Mouse (Mus musculus) midbrain, embryonic 10.5 days (tissue): ENCODE measurements around the gene Miga2. TPM values are rescaled to one million over a fixed set of nuclear protein-coding genes. Genes with fewer than 3 reads are reported as not detected.

Source experiments
- DNase-seq: peaks from one replicate; pipeline ENCODE4 v3.0.0-alpha.2; 2017; ENCODE audit warnings: low spot score
- H3K27ac ChIP-seq: fragments of 300-500 bp; sonication (generic); replicated peaks from 2 replicates; pipeline ENCODE4 v1.5.1; 2016; ENCODE audit warnings: mild to moderate bottlenecking
- H3K27me3 ChIP-seq: fragments of 300-500 bp; sonication (generic); 2 replicates; pipeline ENCODE4 v1.6.1; 2016; ENCODE audit warnings: low read depth, mild to moderate bottlenecking; ENCODE audit not compliant: poor library complexity, severe bottlenecking
- H3K36me3 ChIP-seq: fragments of 300-500 bp; sonication (generic); 2 replicates; pipeline ENCODE4 v1.6.1; 2016; ENCODE audit warnings: mild to moderate bottlenecking, moderate library complexity
- H3K4me1 ChIP-seq: fragments of 300-500 bp; sonication (generic); 2 replicates; pipeline ENCODE4 v1.6.1; 2016
- H3K4me3 ChIP-seq: fragments of 300-500 bp; sonication (generic); 2 replicates; pipeline ENCODE4 v1.5.1; 2016; ENCODE audit warnings: mild to moderate bottlenecking, moderate library complexity
- H3K9me3 ChIP-seq: fragments of 300-500 bp; sonication (generic); replicated peaks from 2 replicates; pipeline ENCODE4 v1.6.1; 2016; ENCODE audit warnings: mild to moderate bottlenecking
- WGBS: fragments of 180-500 bp; shearing (Covaris S2); methylation state at CpG from one replicate; pipeline ENCODE4 v1.1.7; 2016; 5-methylcytosine and 5-hydroxymethylcytosine counted together
- polyA plus RNA-seq: library from polyadenylated mRNA; unstranded; fragments of >200 nt; fragmentation: Nextera tagmentation; extraction: Ambion mirVana; gene quantifications from 2 replicates; pipeline ENCODE4 v1.2.1, GENCODE M21; 2016

The Miga2 gene
- 27.8 and 29.6 TPM in 2 replicates for polyA plus RNA-seq

DNA sequence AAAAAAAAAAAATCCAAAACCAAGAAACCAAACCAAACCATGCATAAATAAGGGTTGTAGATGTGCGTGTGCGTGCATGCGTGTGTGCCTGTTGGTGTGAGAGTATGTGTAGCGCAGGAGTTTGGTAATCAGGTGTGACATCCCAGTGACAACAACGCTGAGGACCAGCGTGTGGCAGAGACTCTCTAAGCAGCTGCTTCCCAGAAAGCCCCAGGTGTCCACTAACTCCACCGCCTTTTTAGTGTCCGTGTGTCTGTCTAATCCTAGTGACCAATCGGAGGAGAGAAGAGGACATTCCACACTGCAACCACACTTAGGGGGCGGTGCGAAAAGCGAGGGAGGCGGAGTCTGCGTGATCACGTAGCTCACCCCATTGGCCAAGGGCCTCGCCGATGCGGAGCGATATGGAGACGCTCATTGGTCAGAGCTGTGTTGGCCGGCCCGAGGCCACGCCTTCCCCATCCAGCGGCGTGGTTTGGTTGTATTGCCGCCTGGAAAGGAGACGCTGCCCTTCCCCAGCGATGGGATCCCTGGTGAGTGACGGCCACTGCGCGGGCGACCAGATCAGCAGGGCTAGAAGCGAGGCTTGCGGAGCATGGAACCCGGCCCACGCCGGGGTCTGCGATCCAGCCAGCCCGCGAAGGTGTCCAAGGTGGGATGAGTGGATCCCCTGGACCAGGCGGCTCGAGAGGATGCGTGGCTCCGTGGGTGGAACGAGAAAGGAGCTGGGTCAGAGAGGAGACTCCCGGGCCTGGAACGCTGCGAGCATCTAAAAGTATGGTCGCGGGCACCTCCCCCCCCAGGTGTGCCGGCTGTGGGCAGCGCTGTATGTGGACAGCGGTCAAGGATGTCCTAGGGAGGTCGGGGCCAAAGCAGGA is at the start of gene Miga2:
Miga2 (plus strand) TSS at position 461 of the 878 bp plus-strand sequence.
- Histone ChIP-seq H3K4me3 (peak within 1 kb of the TSS; percentile 97), H3K9me3 (no peaks in the 10 kb centered on the region), H3K27me3 (no peaks in the 10 kb centered on the region), H3K27ac (peak within 1 kb of the TSS; percentile 90), H3K36me3 (peaks cover 27% of the 10 kb centered on the region), H3K4me1 (peaks cover 24% of the 10 kb centered on the region)
- under 1% methylated on average over 54 of the region's 54 CpGs for WGBS
- peak; percentile 99 for DNase-seq

DNA sequence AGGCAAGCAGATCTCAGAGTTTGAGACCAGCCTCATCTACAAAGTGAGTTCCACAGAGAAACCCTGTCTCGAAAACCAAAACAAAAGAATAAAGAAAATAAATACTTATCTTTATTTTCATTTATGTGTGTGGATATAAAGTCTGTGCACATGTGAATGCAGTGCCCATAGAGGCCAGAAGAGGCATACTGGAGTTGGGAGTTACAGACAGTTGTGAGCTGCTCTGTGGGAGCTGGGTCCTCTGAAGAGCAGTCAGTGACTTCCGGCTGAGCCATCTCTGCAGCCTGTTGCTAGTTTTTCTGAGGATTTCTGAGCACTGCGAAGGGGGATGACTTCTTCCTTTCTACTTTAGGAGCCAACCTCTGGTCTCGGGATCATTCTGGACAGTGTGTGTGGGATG is 47.9 kb upstream of the Miga2 start:
- Histone ChIP-seq H3K4me1 (no peaks in the 10 kb centered on the region), H3K4me3 (no peak overlapping the region), H3K27me3 (no peaks in the 10 kb centered on the region), H3K27ac (no peak overlapping the region), H3K9me3 (no peaks in the 10 kb centered on the region), H3K36me3 (peaks cover 98% of the 10 kb centered on the region)
- DNase-seq: no peak
- WGBS: 92% methylated on average over 4 of the region's 4 CpGs

GRCm38 (mm10) chr2:30316955-30317354 is 47.1 kb upstream of the Miga2 start:
- Histone ChIP-seq H3K9me3 (no peaks in the 10 kb centered on the region), H3K36me3 (peaks cover 99% of the 10 kb centered on the region)

DNA sequence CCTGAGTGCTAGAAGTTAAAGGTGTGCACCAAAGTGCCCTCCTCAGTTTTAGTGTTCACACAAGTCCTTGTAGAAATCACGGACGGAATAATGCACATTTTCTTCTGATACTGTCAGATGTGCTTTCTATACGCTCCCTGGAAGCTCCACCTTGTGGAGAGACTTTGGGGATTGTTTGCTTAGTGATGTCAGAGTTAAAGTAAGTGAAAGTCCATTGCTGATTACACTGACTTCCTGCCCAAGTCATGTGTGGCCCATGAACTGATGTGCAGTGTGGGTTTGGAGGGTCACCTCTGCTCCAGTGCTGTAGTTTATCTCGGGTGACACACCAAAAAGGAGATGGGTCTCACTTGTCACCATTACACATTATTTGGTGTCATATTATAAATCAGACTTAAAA is 44.8 kb upstream of the Miga2 start:
- DNase-seq: no peak
- WGBS: 90% methylated on average over 4 of the region's 4 CpGs
- H3K9me3 ChIP-seq: no peaks in the 10 kb centered on the region
- H3K4me3 ChIP-seq: no peak overlapping the region
- no peaks in the 10 kb centered on the region for H3K27me3 ChIP-seq
- H3K4me1 ChIP-seq: no peaks in the 10 kb centered on the region
- H3K36me3 ChIP-seq: peaks cover 99% of the 10 kb centered on the region
- H3K27ac ChIP-seq: no peak overlapping the region

More at GRCm38 (mm10) chr2:30316955-30317354, 47.1 kb upstream of the Miga2 start:
- Histone ChIP-seq H3K27me3 (no peaks in the 10 kb centered on the region), H3K4me3 (no peak overlapping the region), H3K4me1 (no peaks in the 10 kb centered on the region), H3K27ac (no peak overlapping the region)
- no peak for DNase-seq
- WGBS: 91% methylated on average over 5 of the region's 5 CpGs

DNA sequence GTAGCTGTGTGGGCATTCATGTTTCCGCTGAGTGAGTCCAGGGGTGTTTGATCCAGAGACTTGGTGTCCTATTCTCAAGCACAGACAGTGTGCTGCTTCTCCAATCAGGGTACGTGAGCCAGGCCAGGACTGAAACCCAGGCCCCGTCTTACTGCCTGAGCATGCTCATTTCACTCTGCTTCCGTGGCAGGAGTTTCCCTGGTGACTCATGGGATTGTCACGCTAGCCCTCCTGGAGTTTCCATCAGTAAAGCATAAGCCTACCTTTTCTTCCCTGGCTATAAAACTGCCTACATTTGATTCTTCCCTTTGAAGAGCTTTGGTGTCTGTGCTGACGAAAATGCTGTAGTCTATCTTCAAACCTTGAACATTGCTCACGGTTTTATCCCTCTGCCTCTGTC is 40.9 kb upstream of the Miga2 start:
- DNase-seq: no peak
- peaks cover 99% of the 10 kb centered on the region for H3K36me3 ChIP-seq
- H3K4me3 ChIP-seq: no peak overlapping the region
- WGBS: 90% methylated on average over 7 of the region's 7 CpGs
- H3K27ac ChIP-seq: no peak overlapping the region
- H3K4me1 ChIP-seq: no peaks in the 10 kb centered on the region
- no peaks in the 10 kb centered on the region for H3K27me3 ChIP-seq
- H3K9me3 ChIP-seq: no peaks in the 10 kb centered on the region

DNA sequence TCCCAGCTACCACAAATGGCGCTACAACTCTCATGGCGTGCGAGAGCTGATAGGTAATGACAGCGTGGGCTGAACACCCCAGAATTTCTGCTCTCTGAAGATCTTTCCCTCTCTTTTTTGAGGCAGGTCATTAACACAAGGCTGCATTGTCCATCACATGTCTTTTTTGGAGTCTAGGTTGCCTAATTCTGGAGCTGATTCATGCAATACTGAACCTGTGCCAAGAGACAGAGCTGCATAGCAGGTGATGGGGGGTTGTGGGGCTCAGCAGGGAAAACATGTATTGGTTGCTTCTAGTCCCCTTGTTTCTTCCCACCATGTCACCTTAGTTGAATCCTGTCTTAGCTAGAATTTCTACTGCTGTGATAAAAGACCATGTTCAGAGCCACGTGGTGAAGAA is 38.7 kb upstream of the Miga2 start:
- Histone ChIP-seq H3K4me3 (no peak overlapping the region), H3K27ac (no peak overlapping the region), H3K36me3 (peaks cover 100% of the 10 kb centered on the region), H3K9me3 (no peaks in the 10 kb centered on the region), H3K4me1 (no peaks in the 10 kb centered on the region), H3K27me3 (no peaks in the 10 kb centered on the region)
- WGBS: 93% methylated on average over 5 of the region's 5 CpGs
- DNase-seq: no peak

GRCm38 (mm10) chr2:30327276-30327675 is 36.8 kb upstream of the Miga2 start:
- Histone ChIP-seq H3K4me1 (no peaks in the 10 kb centered on the region), H3K9me3 (no peaks in the 10 kb centered on the region), H3K36me3 (peaks cover 100% of the 10 kb centered on the region), H3K27me3 (no peaks in the 10 kb centered on the region), H3K4me3 (no peak overlapping the region), H3K27ac (no peak overlapping the region)
- WGBS: 95% methylated on average over 7 of the region's 7 CpGs
- no peak for DNase-seq

- Histone ChIP-seq H3K9me3 (no peaks in the 10 kb centered on the region), H3K4me1 (no peaks in the 10 kb centered on the region), H3K36me3 (peaks cover 100% of the 10 kb centered on the region), H3K27me3 (no peaks in the 10 kb centered on the region), H3K27ac (no peak overlapping the region), H3K4me3 (no peak overlapping the region)
- no peak for DNase-seq
- 86% methylated on average over 3 of the region's 3 CpGs for WGBS
Observed at GRCm38 (mm10) chr2:30328791-30329190, 35.2 kb upstream of the Miga2 start.

- H3K4me3 ChIP-seq: no peak overlapping the region
- no peaks in the 10 kb centered on the region for H3K9me3 ChIP-seq
- H3K27ac ChIP-seq: no peak overlapping the region
- H3K4me1 ChIP-seq: no peaks in the 10 kb centered on the region
- 97% methylated on average over 2 of the region's 2 CpGs for WGBS
- no peak for DNase-seq
- peaks cover 100% of the 10 kb centered on the region for H3K36me3 ChIP-seq
- H3K27me3 ChIP-seq: no peaks in the 10 kb centered on the region
Observed at GRCm38 (mm10) chr2:30335324-30335723, 28.7 kb upstream of the Miga2 start.

- H3K9me3 ChIP-seq: no peaks in the 10 kb centered on the region
- 87% methylated on average over 16 of the region's 16 CpGs for WGBS
- H3K36me3 ChIP-seq: peaks cover 100% of the 10 kb centered on the region
- DNase-seq: no peak
- H3K27ac ChIP-seq: no peak overlapping the region
- H3K4me1 ChIP-seq: no peaks in the 10 kb centered on the region
- no peak overlapping the region for H3K4me3 ChIP-seq
- H3K27me3 ChIP-seq: no peaks in the 10 kb centered on the region
Observed at GRCm38 (mm10) chr2:30336174-30336915, 27.7 kb upstream of the Miga2 start.

DNA sequence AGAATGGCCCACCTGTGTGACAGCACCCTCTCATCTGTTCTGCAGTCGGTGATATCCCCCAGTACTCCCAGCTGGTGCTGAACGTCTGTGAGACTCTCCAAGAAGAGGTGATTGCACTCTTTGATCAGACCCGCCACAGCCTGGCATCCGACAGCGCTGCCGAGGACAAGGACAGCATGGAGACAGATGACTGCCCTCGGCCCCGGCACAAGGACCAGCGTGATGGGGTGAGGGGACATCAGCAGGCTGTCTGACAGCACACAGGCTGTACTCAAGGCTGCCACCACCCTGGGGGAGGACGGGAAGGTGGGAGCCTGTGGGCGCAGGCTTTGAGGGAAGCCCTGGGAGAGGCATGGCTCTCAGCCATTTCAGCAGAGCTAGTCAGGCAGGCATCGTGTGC is 26.9 kb upstream of the Miga2 start:
- no peaks in the 10 kb centered on the region for H3K27me3 ChIP-seq
- H3K4me3 ChIP-seq: no peak overlapping the region
- H3K36me3 ChIP-seq: peaks cover 100% of the 10 kb centered on the region
- WGBS: 90% methylated on average over 12 of the region's 12 CpGs
- DNase-seq: no peak
- no peaks in the 10 kb centered on the region for H3K4me1 ChIP-seq
- no peaks in the 10 kb centered on the region for H3K9me3 ChIP-seq
- H3K27ac ChIP-seq: no peak overlapping the region

DNA sequence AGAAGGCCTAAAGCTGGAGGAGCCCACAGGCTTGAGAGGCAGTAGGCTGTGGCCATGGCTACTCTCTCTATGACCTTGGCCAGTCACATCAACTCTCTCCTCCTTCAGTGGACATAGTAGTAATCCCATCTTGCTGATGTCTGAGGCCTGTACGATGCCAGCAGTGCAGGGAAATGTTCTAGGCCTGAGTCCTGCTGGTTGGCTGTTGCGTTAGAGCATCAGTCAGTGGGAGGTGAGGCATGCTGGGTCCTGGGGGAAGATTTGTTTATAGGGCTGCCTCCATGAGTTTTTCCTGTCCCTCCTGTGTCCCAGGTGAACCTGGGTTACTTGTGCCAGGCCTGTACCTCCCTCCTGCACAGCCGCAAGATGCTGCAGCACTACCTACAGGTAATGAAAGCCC is 22.0 kb upstream of the Miga2 start:
- 93% methylated on average over 3 of the region's 3 CpGs for WGBS
- H3K36me3 ChIP-seq: peaks cover 100% of the 10 kb centered on the region

DNA sequence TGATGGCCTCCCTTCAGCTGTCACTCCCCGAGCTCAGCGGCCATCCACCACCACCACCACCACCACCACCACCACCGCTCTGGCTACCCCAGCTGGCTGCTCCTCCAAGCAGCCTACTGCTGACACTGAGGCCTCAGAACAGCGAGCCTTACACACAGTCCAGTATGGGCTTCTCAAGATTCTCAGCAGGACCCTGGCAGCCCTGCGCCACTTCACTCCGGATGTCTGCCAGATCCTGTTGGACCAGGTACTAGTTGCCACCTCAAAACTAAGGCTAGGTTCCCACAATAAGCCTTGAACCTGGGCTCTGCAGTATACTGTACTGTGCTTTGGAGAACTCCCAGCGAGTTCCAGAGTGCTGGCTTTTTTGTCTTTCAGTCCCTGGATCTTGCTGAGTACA is 21.5 kb upstream of the Miga2 start:
- peaks cover 100% of the 10 kb centered on the region for H3K36me3 ChIP-seq
- no peak overlapping the region for H3K4me3 ChIP-seq
- no peak for DNase-seq
- H3K9me3 ChIP-seq: no peaks in the 10 kb centered on the region
- H3K4me1 ChIP-seq: no peaks in the 10 kb centered on the region
- no peaks in the 10 kb centered on the region for H3K27me3 ChIP-seq
- H3K27ac ChIP-seq: no peak overlapping the region
- 93% methylated on average over 7 of the region's 7 CpGs for WGBS

More for the DNA sequence above, 22.0 kb upstream of the Miga2 start:
- Histone ChIP-seq H3K27me3 (no peaks in the 10 kb centered on the region), H3K27ac (no peak overlapping the region), H3K4me3 (no peak overlapping the region), H3K4me1 (no peaks in the 10 kb centered on the region), H3K9me3 (no peaks in the 10 kb centered on the region)
- DNase-seq: no peak
